Mouse (Mus musculus): ENCODE measurements around the gene Pou2f2.

DNA sequence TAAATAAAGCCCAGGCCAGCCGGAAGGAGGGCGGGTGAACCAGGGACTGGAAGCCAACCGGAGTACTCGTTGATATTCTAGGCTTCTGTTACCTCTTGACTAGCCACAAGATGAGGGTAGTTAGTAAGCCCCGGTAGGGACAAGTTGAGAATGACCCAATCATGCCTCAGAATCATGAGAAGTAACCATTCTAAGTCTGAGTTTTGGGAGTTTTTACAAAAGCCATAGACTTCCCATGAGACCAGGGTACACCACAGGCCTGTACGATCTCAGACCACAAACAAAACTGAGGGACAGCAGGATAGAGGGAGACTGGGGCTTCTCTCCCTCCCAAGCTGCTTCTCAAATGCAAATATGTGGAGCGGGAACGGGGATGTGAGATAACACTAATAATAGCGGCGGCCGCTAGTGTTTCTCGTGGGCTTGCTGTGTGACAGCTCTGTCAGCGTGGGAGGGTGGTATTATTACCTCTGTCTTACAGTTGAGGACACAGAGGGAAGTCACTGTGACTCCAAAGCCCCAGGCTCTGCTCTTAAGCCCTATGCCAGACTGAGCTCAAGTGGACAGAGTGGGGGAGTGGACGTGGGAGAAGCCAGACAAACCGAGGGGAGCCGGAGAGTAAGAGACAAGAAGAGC lies 130.1 kb downstream of the Pou2f2 start:
- TF ChIP-seq CTCF (IDR thresholded peaks at IDR 0.05; ENCODE audit: low read depth) = no peak
- no peak for TF ChIP-seq EP300 (optimal IDR thresholded peaks at IDR 0.05)
